Comparison of ENCODE assay signal across 8 mouse cellular contexts in the genomic region with DNA sequence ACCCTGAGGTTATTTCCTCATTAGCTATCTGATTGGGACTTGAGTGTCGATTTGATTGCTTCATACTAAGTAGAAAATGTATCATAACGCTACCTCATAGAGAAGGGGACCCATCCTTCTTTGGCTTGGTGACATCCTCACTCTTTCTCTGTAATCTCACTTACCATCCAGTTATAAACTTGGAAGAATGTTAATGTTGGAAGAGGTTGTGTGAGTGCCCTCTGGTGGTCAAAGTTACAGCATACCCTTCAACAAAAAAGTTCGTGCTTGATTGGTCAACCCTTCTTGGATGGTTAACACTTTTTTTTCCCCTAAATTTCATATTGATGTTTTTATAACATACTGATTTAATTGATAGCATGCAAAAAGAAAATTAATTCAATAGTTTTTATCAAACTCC.
DNase-seq lines count a peak whose midpoint lies in the region; ATAC-seq and TF ChIP-seq lines count a peak whose summit lies in the region.

No protein-coding gene starts in this region.

- no peak overlapping the region for H3K4me2 ChIP-seq in lung, postnatal 0 days (replicated peaks; ENCODE audit: low read depth, low read length)

- no peak overlapping the region for H3K9ac ChIP-seq in lung, postnatal 0 days (replicated peaks; ENCODE audit: low read depth)

- no peak overlapping the region for H3K27ac ChIP-seq in lung, postnatal 0 days (ENCODE audit: low read length)

- no peaks in the 10 kb centered on the region for H3K36me3 ChIP-seq in lung, postnatal 0 days (ENCODE audit: insufficient read depth, low read length)

- TF ChIP-seq EP300 in lung, postnatal 0 days (IDR thresholded peaks at IDR 0.05) = no peak

- DNase-seq in layer of hippocampus, adult 11-12 months (ENCODE audit: low spot score) = peak; percentile 52
- no peak for DNase-seq in layer of hippocampus, adult 9-11 months
- peak; percentile 42 for DNase-seq in Muller cell, postnatal 12 days (ENCODE audit: inconsistent ontology term)
- peak; percentile 21 for DNase-seq in adrenal gland, postnatal 25 days
- peak; percentile 8 to 54 for DNase-seq in frontal cortex, postnatal 36 days (ENCODE audit: low spot score in 2 of 2)
- DNase-seq in lung, postnatal 0 days (ENCODE audit: low spot score) = peak; percentile 58
- no peak for DNase-seq in gastrocnemius, adult 8-10 months (ENCODE audit: low spot score in 2 of 2)

- peak; percentile 72 for TF ChIP-seq CTCF in lung, postnatal 0 days (IDR thresholded peaks at IDR 0.05)

- H3K9me3 ChIP-seq in lung, postnatal 0 days (ENCODE audit: low read length) = no peaks in the 10 kb centered on the region

- no peak for ATAC-seq in lung, postnatal 0 days
- no peak for ATAC-seq in granulocyte monocyte progenitor cell, adult 5-6 weeks (replicated peaks; ENCODE audit: poor library complexity, severe bottlenecking)

- 42% methylated on average over 3 of the region's 3 CpGs for WGBS in lung, postnatal 0 days

- no peaks in the 10 kb centered on the region for H3K4me1 ChIP-seq in lung, postnatal 0 days (ENCODE audit: insufficient read depth, low read depth, low read length)

- no peak overlapping the region for H3K4me3 ChIP-seq in lung, postnatal 0 days (ENCODE audit: low read depth, low read length)

- H3K27me3 ChIP-seq in lung, postnatal 0 days (replicated peaks; ENCODE audit: insufficient read depth, low read length) = no peaks in the 10 kb centered on the region

Comparison
In these comparisons a context has a peak if more than half of its experiments do, and no peak if none do; other contexts are left out.
1. DNase-seq: peak in layer of hippocampus, adult 11-12 months (single experiment), Muller cell, postnatal 12 days (single experiment), adrenal gland, postnatal 25 days (single experiment), frontal cortex, postnatal 36 days (2 of 2) and lung, postnatal 0 days (single experiment); none in layer of hippocampus, adult 9-11 months (single experiment) and gastrocnemius, adult 8-10 months (0 of 2).